Mouse (Mus musculus) adipocyte (in vitro differentiated cells): ENCODE results near the gene Olfr213.
"Not testable (repeated sequence)": the region's sequence is repeated elsewhere in the genome, so short reads cannot be mapped to it uniquely, and the experiment has no call there.

Experiments
- DNase-seq: peaks from one replicate; pipeline ENCODE4 v3.0.0-alpha.2; 2016; ENCODE audit warnings: low spot score

Gene Olfr213

GRCm38 (mm10) chr6:116538156-116538555, at the start of gene Olfr213:
Gene Olfr213 (plus strand): TSS chr6:116538456.
- no peak for DNase-seq

GRCm38 (mm10) chr6:116488791-116489190, 49.5 kb upstream of the Olfr213 start, which contains the start of gene Olfr211:
Gene Olfr211 (plus strand): TSS chr6:116489091.
- no peak for DNase-seq

- no peak for DNase-seq
Measured at GRCm38 (mm10) chr6:116493742-116494141, 44.5 kb upstream of the Olfr213 start.

GRCm38 (mm10) chr6:116495960-116496359, 42.3 kb upstream of the Olfr213 start:
- no peak for DNase-seq

- DNase-seq = not testable (repeated sequence)
Measured at GRCm38 (mm10) chr6:116506302-116507003, 31.8 kb upstream of the Olfr213 start, which contains the start of gene Olfr212. Gene Olfr212 (plus strand): TSS chr6:116506516.

- no peak for DNase-seq
Measured at GRCm38 (mm10) chr6:116514832-116515231, 23.4 kb upstream of the Olfr213 start.

GRCm38 (mm10) chr6:116542500-116542899, 4.2 kb downstream of the Olfr213 start:
- no peak for DNase-seq

- not testable (repeated sequence) for DNase-seq
Measured at GRCm38 (mm10) chr6:116550841-116551240, 12.6 kb downstream of the Olfr213 start, which contains the start of gene Gm5580. Gene Gm5580 (plus strand): TSS chr6:116551141.

- DNase-seq = no peak
Measured at GRCm38 (mm10) chr6:116553935-116554334, 15.7 kb downstream of the Olfr213 start, which contains the start of gene Olfr214. Gene Olfr214 (plus strand): TSS chr6:116554235.

- no peak for DNase-seq
Measured at GRCm38 (mm10) chr6:116554952-116555351, 16.7 kb downstream of the Olfr213 start.

- peak; percentile 40 for DNase-seq
Measured at GRCm38 (mm10) chr6:116569834-116570233, 31.6 kb downstream of the Olfr213 start.

- DNase-seq = no peak
Measured at GRCm38 (mm10) chr6:116584095-116584494, 45.8 kb downstream of the Olfr213 start, which contains the start of gene Olfr215. Gene Olfr215 (minus strand): TSS chr6:116584195.
